Mouse (Mus musculus) liver, adult (tissue): ENCODE measurements around the gene Plxdc1.
A peak's percentile ranks its signal among the peaks of the same experiment; 100 is the strongest.

Experiments used
- GATA4 ChIP-seq: IDR thresholded peaks from 2 replicates; pipeline ENCODE4 v1.6.1; 2014; ENCODE audit warnings: mild to moderate bottlenecking, low read length; ENCODE audit not compliant: insufficient replicate concordance

The Plxdc1 gene

DNA sequence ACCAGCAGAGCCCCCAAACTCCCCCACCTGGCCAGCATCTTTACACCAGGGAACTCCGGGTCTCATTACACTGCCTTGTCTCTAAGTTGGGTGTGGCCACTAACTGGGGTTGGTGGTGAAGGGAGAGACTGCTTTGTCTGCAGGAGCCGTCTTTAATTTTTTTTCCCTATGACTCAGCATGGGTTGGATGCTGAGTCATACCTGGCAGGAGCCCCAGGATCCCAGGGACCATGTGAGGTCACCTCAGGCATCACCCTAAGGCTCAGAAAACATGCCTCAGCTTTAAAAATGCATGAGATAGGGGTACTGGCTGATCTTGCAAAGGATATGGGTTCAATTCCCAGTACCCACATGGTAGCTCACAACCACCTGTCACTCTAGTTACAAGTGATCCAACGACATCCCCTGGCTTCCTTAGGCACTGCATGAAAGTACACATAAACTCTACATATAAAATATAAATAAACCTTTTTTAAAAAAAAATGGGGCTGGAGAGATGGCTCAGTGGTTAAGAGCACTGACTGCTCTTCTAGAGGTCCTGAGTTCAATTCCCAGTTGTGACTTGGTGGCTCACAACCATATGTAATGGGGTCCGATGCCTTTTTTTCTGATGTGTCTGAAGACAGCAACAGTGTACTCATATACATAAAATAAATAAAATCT is 50.2 kb downstream of the Plxdc1 start:
- no peak for TF ChIP-seq GATA4

GRCm38 (mm10) chr11:97933553-97933952 is 52.7 kb downstream of the Plxdc1 start:
- no peak for TF ChIP-seq GATA4

- no peak for TF ChIP-seq GATA4
Measured at GRCm38 (mm10) chr11:97928905-97929304, 57.3 kb downstream of the Plxdc1 start.

GRCm38 (mm10) chr11:97924217-97924616 is 62.0 kb downstream of the Plxdc1 start:
- no peak for TF ChIP-seq GATA4

GRCm38 (mm10) chr11:97923639-97924038 is 62.6 kb downstream of the Plxdc1 start:
- TF ChIP-seq GATA4, result no peak

GRCm38 (mm10) chr11:97915974-97916503 is 70.2 kb downstream of the Plxdc1 start:
- no peak for TF ChIP-seq GATA4

DNA sequence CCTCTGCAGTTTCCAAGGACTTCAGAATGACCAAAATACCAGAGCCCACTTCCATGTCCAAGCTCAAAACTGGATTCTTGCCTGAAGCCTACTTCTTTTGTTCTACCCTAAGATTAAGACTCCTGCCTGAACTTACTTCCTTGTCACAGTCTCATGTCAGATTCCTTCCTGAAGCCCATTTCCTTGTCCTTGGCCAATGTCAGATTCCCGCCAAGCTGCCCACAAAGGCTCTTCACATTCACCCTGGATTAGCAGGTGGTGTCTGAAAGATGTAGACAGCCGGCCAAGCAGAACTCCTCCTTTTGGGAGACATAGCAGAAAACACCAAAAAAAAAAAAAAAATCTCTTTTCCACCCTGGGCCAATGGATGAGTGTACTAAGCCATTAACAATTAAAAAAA is 70.8 kb downstream of the Plxdc1 start:
- no peak for TF ChIP-seq GATA4

- TF ChIP-seq GATA4, result no peak
Measured at GRCm38 (mm10) chr11:97913111-97913510, 73.1 kb downstream of the Plxdc1 start.

DNA sequence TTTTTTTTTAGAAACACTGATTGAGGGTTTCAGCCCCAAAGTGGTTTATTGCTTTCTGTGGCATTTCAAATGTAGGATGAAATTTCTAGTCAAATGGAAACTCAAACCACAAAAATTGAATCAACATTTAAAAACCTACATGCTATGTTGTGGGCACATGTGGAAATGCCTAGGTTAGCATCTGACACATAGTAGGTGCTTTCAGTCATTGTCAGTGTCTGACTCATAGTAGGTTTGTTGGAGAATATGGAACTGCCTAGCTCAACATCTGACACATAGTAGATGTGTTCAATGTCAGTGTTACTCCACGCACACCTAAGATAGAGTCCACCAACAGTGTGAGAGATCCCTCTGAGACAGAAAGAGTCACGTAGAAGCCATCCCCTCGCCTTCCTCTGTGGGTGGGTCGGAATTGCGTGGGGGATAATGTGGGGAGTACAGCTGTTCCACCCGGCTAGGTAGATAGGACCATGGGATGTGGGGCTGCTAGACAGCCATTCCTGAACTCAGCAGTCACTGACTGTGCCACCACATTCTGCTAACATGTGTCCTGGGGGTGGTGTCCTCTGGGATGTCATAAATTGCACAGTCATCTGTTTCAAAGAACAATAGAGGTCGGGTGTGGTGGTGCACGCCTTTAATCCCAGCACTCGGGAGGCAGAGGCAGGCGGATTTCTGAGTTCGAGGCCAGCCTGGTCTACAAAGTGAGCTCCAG is 77.5 kb downstream of the Plxdc1 start:
- no peak for TF ChIP-seq GATA4

GRCm38 (mm10) chr11:97907935-97908334 is 78.3 kb downstream of the Plxdc1 start:
- no peak for TF ChIP-seq GATA4

DNA sequence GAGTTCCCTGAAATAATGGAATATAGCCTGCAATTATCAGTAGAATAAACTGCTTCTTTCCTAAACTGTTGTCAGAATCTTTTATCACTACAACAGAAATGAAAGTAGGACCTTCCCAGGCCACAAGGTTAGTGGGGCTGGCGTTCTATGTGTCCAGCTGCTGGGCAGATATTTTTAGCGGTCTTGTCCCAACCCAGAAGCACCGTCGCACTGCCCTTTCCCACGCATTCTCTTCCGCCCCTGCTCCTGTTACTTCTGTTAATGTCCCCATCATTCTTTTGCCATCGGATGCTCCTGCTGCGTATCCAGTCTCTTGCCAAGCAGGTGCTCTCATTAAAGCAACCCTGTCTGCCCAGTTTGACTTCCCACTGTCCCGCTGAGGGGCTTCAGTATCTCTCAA is 79.3 kb downstream of the Plxdc1 start:
- no peak for TF ChIP-seq GATA4

- TF ChIP-seq GATA4, result no peak
Measured at GRCm38 (mm10) chr11:97905941-97906340, 80.3 kb downstream of the Plxdc1 start.

- TF ChIP-seq GATA4, result no peak
Measured at GRCm38 (mm10) chr11:97905540-97905939, 80.7 kb downstream of the Plxdc1 start.

DNA sequence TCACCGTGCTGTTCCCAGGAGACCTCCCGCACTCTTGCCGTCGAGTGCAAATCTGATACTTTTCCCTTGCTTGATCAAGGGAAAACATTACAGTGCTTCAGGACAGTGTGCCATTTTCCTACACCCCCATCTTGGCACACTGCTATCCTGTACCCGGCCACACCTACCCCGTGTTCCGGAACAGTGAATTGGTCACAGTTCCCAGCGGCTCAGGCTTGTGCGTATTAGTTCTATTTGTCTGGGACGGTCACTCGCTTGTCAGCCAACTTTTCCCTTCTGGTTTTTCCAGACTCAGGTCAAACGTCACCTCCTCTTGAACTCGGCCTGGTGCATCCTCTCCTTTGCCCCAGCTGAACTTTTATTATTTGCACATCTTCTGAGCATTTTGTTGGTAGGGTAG is 81.4 kb downstream of the Plxdc1 start:
- TF ChIP-seq GATA4, result no peak

DNA sequence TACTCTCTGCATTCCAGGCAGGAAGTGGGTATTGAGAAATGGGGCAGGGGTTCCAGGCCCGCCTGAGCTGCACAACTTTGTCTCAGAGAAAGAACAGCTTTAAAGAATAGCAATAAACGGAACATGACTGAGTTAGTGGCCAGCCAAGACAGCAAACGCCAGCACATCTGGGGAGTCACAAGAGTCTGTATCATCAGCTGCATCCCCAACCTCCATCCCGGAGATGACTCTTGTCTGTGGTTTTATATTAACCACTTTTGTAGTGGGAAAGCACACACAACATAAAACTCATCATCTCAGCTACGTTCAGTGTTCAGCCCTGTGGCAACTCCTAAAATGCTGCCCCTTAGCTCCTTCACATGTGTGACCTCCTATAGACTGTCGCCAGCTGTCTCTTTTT is 84.4 kb downstream of the Plxdc1 start:
- TF ChIP-seq GATA4, result no peak

- TF ChIP-seq GATA4, result peak; percentile 91
Measured at GRCm38 (mm10) chr11:97899822-97900221, 86.4 kb downstream of the Plxdc1 start.
